Mouse (Mus musculus) limb, embryonic 15.5 days (tissue): ENCODE measurements around the gene Pik3r3. TPM values are rescaled to one million over a fixed set of nuclear protein-coding genes. Genes with fewer than 3 reads are reported as not detected.

ENCODE experiments used
- ATAC-seq: fragments of 200-750 bp; cut with Nextera tagmentation; 2 replicates; pipeline ENCODE4 v1.8.0; 2017; ENCODE audit warnings: low read depth, moderate TSS enrichment; ENCODE audit not compliant: insufficient number of reproducible peaks, low FRiP score, low TSS enrichment
- H3K27ac ChIP-seq: fragments of 300-500 bp; sonication (generic); 2 replicates; pipeline ENCODE4 v1.5.1; 2015; ENCODE audit warnings: moderate library complexity, mild to moderate bottlenecking, inconsistent platforms
- H3K27me3 ChIP-seq: fragments of 300-500 bp; sonication (generic); 2 replicates; pipeline ENCODE4 v1.6.1; 2015; ENCODE audit warnings: inconsistent platforms
- H3K36me3 ChIP-seq: fragments of 300-500 bp; sonication (generic); 2 replicates; pipeline ENCODE4 v1.6.1; 2015; ENCODE audit warnings: inconsistent platforms
- H3K4me1 ChIP-seq: fragments of 300-500 bp; sonication (generic); 2 replicates; pipeline ENCODE4 v1.6.1; 2015; ENCODE audit warnings: inconsistent platforms
- H3K4me2 ChIP-seq: fragments of 300-500 bp; sonication (generic); 2 replicates; pipeline ENCODE4 v1.6.1; 2015; ENCODE audit warnings: mild to moderate bottlenecking, inconsistent platforms
- H3K4me3 ChIP-seq: fragments of 300-500 bp; sonication (generic); 2 replicates; pipeline ENCODE4 v1.5.1; 2015; ENCODE audit warnings: mild to moderate bottlenecking, inconsistent platforms
- H3K9ac ChIP-seq: fragments of 300-500 bp; sonication (generic); 2 replicates; pipeline ENCODE4 v1.6.1; 2015; ENCODE audit warnings: inconsistent platforms
- H3K9me3 ChIP-seq: fragments of 300-500 bp; sonication (generic); 2 replicates; pipeline ENCODE4 v1.6.1; 2016; ENCODE audit warnings: inconsistent platforms
- WGBS: fragments of 180-500 bp; shearing (Covaris S2); methylation state at CpG from one replicate; pipeline ENCODE4 v1.1.7; 2015; 5-methylcytosine and 5-hydroxymethylcytosine counted together
- polyA plus RNA-seq: library from polyadenylated mRNA; unstranded; fragments of >200 nt; fragmentation: Nextera tagmentation; extraction: Ambion mirVana; gene quantifications from 2 replicates; pipeline ENCODE4 v1.2.1, GENCODE M21; 2015

The Pik3r3 gene
- 10.2 and 11.8 TPM in 2 replicates for polyA plus RNA-seq

- Histone ChIP-seq H3K36me3 (no peaks in the 10 kb centered on the region), H3K4me2 (peak within 1 kb of the TSS; percentile 67), H3K9ac (peak within 1 kb of the TSS; percentile 77), H3K27ac (peak within 1 kb of the TSS; percentile 99), H3K27me3 (no peaks in the 10 kb centered on the region), H3K4me3 (peak within 1 kb of the TSS; percentile 71), H3K9me3 (no peaks in the 10 kb centered on the region), H3K4me1 (0 out of 2 replicates have a peak, but pooled peaks cover 5% of the 10 kb centered on the region)
- peak; percentile 100 for ATAC-seq
- WGBS: under 1% methylated on average over 53 of the region's 53 CpGs
Measured at GRCm38 (mm10) chr4:116221140-116221851, at the start of gene Pik3r3. Gene Pik3r3 (plus strand): TSS chr4:116221618.

GRCm38 (mm10) chr4:116173072-116173471 lies 48.3 kb upstream of the Pik3r3 start, which contains the start of the genes 1700042G07Rik and Gm49337:
Gene 1700042G07Rik (plus strand): TSS chr4:116173372.
Gene Gm49337 (plus strand): TSS chr4:116173384.
- H3K36me3 ChIP-seq: no peaks in the 10 kb centered on the region
- peaks cover 31% of the 10 kb centered on the region for H3K4me1 ChIP-seq
- no peaks in the 10 kb centered on the region for H3K9me3 ChIP-seq
- H3K4me2 ChIP-seq: no peak within 1 kb of the TSS
- WGBS: 87% methylated on average over 6 of the region's 6 CpGs
- no peak for ATAC-seq
- H3K4me3 ChIP-seq: no peak within 1 kb of the TSS
- H3K9ac ChIP-seq: no peak within 1 kb of the TSS
- H3K27me3 ChIP-seq: no peaks in the 10 kb centered on the region
- no peak within 1 kb of the TSS for H3K27ac ChIP-seq

GRCm38 (mm10) chr4:116173752-116174151 lies 47.7 kb upstream of the Pik3r3 start:
- H3K4me3 ChIP-seq: no peak overlapping the region
- peaks cover 31% of the 10 kb centered on the region for H3K4me1 ChIP-seq
- H3K9me3 ChIP-seq: no peaks in the 10 kb centered on the region
- no peak overlapping the region for H3K4me2 ChIP-seq
- H3K27ac ChIP-seq: no peak overlapping the region
- ATAC-seq: no peak
- WGBS: 86% methylated on average over 4 of the region's 4 CpGs
- no peaks in the 10 kb centered on the region for H3K27me3 ChIP-seq
- H3K9ac ChIP-seq: no peak overlapping the region
- H3K36me3 ChIP-seq: no peaks in the 10 kb centered on the region

DNA sequence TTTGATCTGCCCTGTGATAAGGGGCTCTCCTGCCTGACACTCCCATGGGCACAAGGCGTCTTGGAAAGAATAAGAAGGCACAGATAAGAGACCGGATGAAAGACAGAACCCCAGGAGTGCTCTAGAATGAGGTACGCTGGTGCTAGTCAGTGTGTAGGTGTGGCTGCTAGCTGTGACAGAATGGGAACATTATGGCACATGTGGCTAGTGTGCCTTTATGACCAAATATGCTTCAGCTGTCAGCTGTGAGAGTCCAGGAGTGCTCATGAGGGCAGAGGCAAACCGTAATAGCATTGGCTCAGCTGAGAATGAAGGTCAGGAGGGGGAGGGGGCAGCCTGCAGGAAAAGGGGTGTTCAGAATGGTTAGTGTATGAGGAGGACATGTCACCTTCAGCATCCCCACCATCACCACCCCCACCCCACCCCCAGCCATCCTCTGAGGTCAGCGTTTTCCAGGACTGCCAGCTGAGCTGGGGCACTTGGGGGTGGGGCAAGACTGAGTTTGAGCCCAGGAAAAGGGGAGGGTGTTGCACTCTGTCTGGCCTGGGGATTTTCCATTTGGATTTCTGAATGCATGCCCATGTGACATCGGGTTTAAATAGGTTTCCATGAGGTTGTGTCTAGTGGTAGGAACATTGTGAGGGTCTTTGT lies 46.8 kb upstream of the Pik3r3 start:
- ATAC-seq: no peak; the same call in 1 of the 2 replicates
- H3K9ac ChIP-seq: no peak overlapping the region
- H3K4me1 ChIP-seq: peaks cover 31% of the 10 kb centered on the region
- no peak overlapping the region for H3K27ac ChIP-seq
- H3K27me3 ChIP-seq: no peaks in the 10 kb centered on the region
- H3K4me3 ChIP-seq: no peak overlapping the region
- 40% methylated on average over 6 of the region's 6 CpGs for WGBS
- H3K9me3 ChIP-seq: no peaks in the 10 kb centered on the region
- H3K4me2 ChIP-seq: no peak overlapping the region
- H3K36me3 ChIP-seq: no peaks in the 10 kb centered on the region

DNA sequence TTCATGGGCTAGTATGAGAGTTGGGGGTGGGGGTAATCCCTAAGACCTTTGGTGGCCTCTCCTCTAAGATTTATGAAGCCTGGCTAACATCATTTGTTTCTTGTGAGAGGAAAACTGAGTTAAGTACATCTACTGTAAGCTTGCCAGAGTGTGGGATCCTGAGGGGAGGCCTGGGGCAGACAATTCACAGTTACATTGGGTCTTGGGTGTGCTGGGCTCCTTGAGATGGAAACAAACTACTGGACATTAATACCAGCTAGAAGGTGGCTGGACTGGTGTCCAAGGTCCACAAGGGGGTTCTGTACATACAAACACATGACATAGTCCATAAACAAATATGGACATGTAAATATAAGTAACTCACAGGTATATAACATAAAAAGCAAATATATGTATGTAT lies 46.3 kb upstream of the Pik3r3 start:
- no peak overlapping the region for H3K9ac ChIP-seq
- H3K36me3 ChIP-seq: no peaks in the 10 kb centered on the region
- H3K27me3 ChIP-seq: no peaks in the 10 kb centered on the region
- peaks cover 31% of the 10 kb centered on the region for H3K4me1 ChIP-seq
- no peaks in the 10 kb centered on the region for H3K9me3 ChIP-seq
- no peak for ATAC-seq
- H3K27ac ChIP-seq: no peak overlapping the region
- no peak overlapping the region for H3K4me2 ChIP-seq
- H3K4me3 ChIP-seq: no peak overlapping the region

DNA sequence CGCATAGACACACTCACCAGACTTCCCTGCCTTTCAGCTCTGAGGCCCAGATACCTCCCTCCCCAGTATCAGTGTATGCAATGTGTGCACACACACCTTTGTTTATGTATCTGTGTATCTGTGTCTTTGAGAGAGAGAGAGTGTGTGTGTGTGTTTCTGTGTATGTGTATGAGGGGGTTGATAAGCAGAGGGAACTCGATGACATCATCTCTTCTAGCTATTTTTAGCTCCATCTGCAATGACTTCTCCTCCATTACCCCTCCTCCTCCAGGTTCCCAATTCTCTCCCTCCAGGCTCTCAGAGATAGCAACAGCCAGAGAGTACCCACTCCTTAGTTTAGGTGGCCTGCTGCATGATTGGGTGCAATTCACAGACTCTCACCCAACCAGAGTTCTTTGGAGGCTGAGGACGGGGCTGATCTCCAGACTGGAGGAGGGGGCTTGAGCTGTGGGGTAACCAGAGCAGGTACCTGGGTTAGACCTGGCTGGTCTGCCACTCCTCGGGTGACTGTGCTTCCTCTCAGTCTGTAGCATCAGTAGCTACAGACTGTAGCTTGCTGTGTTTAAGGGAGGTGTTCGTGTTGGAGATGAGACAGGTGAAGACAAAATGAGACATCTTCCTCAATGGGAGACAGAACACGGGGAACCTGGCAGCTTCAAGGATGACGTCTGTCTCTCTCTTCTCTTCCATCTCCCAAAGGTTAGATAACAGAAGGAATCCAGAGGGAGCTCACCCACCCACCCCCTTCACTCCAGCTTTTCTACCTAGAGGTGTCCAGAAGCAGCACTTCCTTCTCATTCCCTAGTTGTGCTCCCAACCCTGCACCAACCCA lies 45.5 kb upstream of the Pik3r3 start:
- Histone ChIP-seq H3K9ac (no peak overlapping the region), H3K4me1 (peaks cover 31% of the 10 kb centered on the region), H3K9me3 (no peaks in the 10 kb centered on the region), H3K27me3 (no peaks in the 10 kb centered on the region), H3K4me2 (peak overlapping the region; percentile 41), H3K4me3 (no peak overlapping the region), H3K36me3 (no peaks in the 10 kb centered on the region), H3K27ac (no peak overlapping the region)
- ATAC-seq: no peak; the same call in 1 of the 2 replicates
- WGBS: 57% methylated on average over 7 of the region's 7 CpGs

GRCm38 (mm10) chr4:116176543-116176988 lies 44.9 kb upstream of the Pik3r3 start:
- 11% methylated on average over 10 of the region's 10 CpGs for WGBS
- no peak overlapping the region for H3K9ac ChIP-seq
- peak; percentile 67; the same call in 1 of the 2 replicates for ATAC-seq
- H3K27me3 ChIP-seq: no peaks in the 10 kb centered on the region
- H3K36me3 ChIP-seq: no peaks in the 10 kb centered on the region
- H3K9me3 ChIP-seq: no peaks in the 10 kb centered on the region
- H3K4me2 ChIP-seq: peak overlapping the region; percentile 41
- H3K27ac ChIP-seq: no peak overlapping the region
- peak overlapping the region; percentile 5 for H3K4me3 ChIP-seq
- H3K4me1 ChIP-seq: peaks cover 31% of the 10 kb centered on the region

- no peak for ATAC-seq
- Histone ChIP-seq H3K4me1 (peaks cover 31% of the 10 kb centered on the region), H3K4me3 (peak overlapping the region; percentile 5; the same call in 1 of the 2 replicates), H3K9ac (no peak overlapping the region), H3K9me3 (no peaks in the 10 kb centered on the region), H3K4me2 (peak overlapping the region; percentile 41), H3K36me3 (no peaks in the 10 kb centered on the region), H3K27ac (peak overlapping the region; percentile 43), H3K27me3 (no peaks in the 10 kb centered on the region)
- WGBS: 40% methylated on average over 5 of the region's 5 CpGs
Measured at GRCm38 (mm10) chr4:116177140-116177539, 44.3 kb upstream of the Pik3r3 start.

GRCm38 (mm10) chr4:116182079-116182478 lies 39.3 kb upstream of the Pik3r3 start:
- H3K9ac ChIP-seq: no peak overlapping the region
- no peak overlapping the region for H3K27ac ChIP-seq
- no peaks in the 10 kb centered on the region for H3K9me3 ChIP-seq
- no peak overlapping the region for H3K4me3 ChIP-seq
- no peak for ATAC-seq
- H3K4me2 ChIP-seq: no peak overlapping the region
- H3K36me3 ChIP-seq: no peaks in the 10 kb centered on the region
- no peaks in the 10 kb centered on the region for H3K27me3 ChIP-seq
- 49% methylated on average over 3 of the region's 3 CpGs for WGBS
- H3K4me1 ChIP-seq: peaks cover 9% of the 10 kb centered on the region; the same call in 1 of the 2 replicates

DNA sequence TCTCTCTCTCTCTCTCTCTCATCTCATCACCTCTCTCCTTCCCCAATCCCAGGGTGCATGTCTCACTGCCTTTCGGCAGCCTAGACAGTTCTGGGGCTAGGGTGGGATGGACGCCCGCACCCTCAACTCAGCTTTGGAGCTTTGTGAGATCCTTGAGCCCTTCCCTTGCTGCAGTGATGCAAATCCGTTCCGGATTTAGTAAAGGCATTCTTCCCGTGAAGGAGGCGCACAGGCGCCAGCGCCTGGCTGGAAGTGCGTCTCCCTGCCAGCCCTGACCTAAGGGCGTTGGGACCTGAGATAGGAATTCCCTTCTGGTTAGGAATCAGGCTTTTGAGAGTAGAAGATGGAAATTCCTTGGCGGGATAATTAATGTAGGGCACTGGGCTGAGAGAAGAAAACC lies 38.7 kb upstream of the Pik3r3 start:
- Histone ChIP-seq H3K4me3 (peak overlapping the region; percentile 17), H3K27me3 (no peaks in the 10 kb centered on the region), H3K27ac (no peak overlapping the region), H3K9ac (no peak overlapping the region), H3K4me1 (peaks cover 5% of the 10 kb centered on the region; the same call in 1 of the 2 replicates), H3K4me2 (0 out of 2 replicates have a peak overlapping the region, but pooled peaks have one; percentile 28), H3K9me3 (no peaks in the 10 kb centered on the region), H3K36me3 (no peaks in the 10 kb centered on the region)
- ATAC-seq: no peak
- WGBS: 8% methylated on average over 12 of the region's 12 CpGs

DNA sequence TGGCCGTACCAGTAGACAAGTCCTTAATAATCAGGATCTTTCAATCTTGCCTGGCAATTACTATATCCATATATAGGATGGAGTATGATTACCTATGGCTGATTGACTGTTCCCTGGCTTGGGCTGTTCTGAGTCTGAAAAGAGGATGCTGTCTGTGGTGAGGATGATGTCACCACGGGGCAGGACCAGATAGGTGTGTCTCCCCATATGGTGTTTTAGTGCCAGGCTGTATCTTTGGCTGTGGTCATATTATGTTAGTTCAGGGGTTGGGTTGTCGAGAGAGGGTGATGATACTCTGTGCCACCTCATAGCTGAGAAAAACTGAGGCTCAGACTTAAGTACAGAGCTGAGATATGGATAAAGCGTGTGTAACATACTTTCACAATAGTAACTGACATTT lies 36.3 kb upstream of the Pik3r3 start:
- ATAC-seq: no peak
- no peak overlapping the region for H3K9ac ChIP-seq
- H3K9me3 ChIP-seq: no peaks in the 10 kb centered on the region
- H3K4me1 ChIP-seq: peaks cover 5% of the 10 kb centered on the region; the same call in 1 of the 2 replicates
- H3K4me2 ChIP-seq: no peak overlapping the region
- H3K36me3 ChIP-seq: no peaks in the 10 kb centered on the region
- H3K4me3 ChIP-seq: no peak overlapping the region
- 88% methylated on average over 4 of the region's 4 CpGs for WGBS
- no peak overlapping the region for H3K27ac ChIP-seq
- no peaks in the 10 kb centered on the region for H3K27me3 ChIP-seq
